Mouse (Mus musculus) intestine, embryonic 14.5 days (tissue): Measurements from ENCODE around the gene Crybb1. TPM values are rescaled to one million over a fixed set of nuclear protein-coding genes. Genes with fewer than 3 reads are reported as not detected.

Experiments
- ATAC-seq: fragments of 200-750 bp; cut with Nextera tagmentation; replicated peaks from 2 replicates; pipeline ENCODE4 v1.8.0; 2017; ENCODE audit warnings: low read depth, moderate number of reproducible peaks, moderate TSS enrichment, moderate library complexity; ENCODE audit not compliant: low FRiP score, low TSS enrichment
- DNase-seq: peaks from one replicate; pipeline ENCODE4 v3.0.0-alpha.2; 2018; ENCODE audit warnings: low spot score
- H3K27ac ChIP-seq: fragments of 300-500 bp; sonication (generic); 2 replicates; pipeline ENCODE4 v1.5.1; 2014; ENCODE audit warnings: low read depth, mild to moderate bottlenecking, control low read depth
- H3K27me3 ChIP-seq: fragments of 300-500 bp; sonication (generic); replicated peaks from 2 replicates; pipeline ENCODE4 v1.6.1; 2014; ENCODE audit warnings: low read length, control low read depth; ENCODE audit not compliant: control insufficient read depth, insufficient read depth
- H3K36me3 ChIP-seq: fragments of 300-500 bp; sonication (generic); 2 replicates; pipeline ENCODE4 v1.6.1; 2014; ENCODE audit warnings: low read length, control low read depth; ENCODE audit not compliant: control insufficient read depth, insufficient read depth
- H3K4me1 ChIP-seq: fragments of 300-500 bp; sonication (generic); replicated peaks from 2 replicates; pipeline ENCODE4 v1.6.1; 2014; ENCODE audit warnings: low read length, control low read depth, mixed read lengths; ENCODE audit not compliant: control insufficient read depth, insufficient read depth
- H3K4me2 ChIP-seq: fragments of 300-500 bp; sonication (generic); 2 replicates; pipeline ENCODE4 v1.6.1; 2014; ENCODE audit warnings: low read length
- H3K4me3 ChIP-seq: fragments of 300-500 bp; sonication (generic); 2 replicates; pipeline ENCODE4 v1.5.1; 2014; ENCODE audit warnings: low read depth, low read length, control low read depth, mixed read lengths
- H3K9ac ChIP-seq: fragments of 300-500 bp; sonication (generic); 2 replicates; pipeline ENCODE4 v1.6.1; 2014; ENCODE audit warnings: mild to moderate bottlenecking, low read length
- H3K9me3 ChIP-seq: fragments of 300-500 bp; sonication (generic); 2 replicates; pipeline ENCODE4 v1.6.1; 2016; ENCODE audit warnings: low read length, control low read depth; ENCODE audit not compliant: control insufficient read depth
- WGBS: fragments of 180-500 bp; shearing (Covaris S2); extraction: QIAGEN DNeasy Blood & Tissue Kit; methylation state at CpG from one replicate; pipeline ENCODE4 v1.1.7; 2014; 5-methylcytosine and 5-hydroxymethylcytosine counted together
- polyA plus RNA-seq: library from polyadenylated mRNA; unstranded; fragments of >200 nt; fragmentation: Nextera tagmentation; extraction: Ambion mirVana; gene quantifications from 2 replicates; pipeline ENCODE4 v1.2.1, GENCODE M21; 2014

Crybb1 gene
- polyA plus RNA-seq, 1 experiment from 2014 or later = 3.3 TPM

- WGBS = 53% methylated on average over 9 of the region's 9 CpGs
- 0 out of 2 replicates have a peak, but pooled peaks have one; percentile 14 for ATAC-seq
- DNase-seq = no peak
- Histone ChIP-seq H3K36me3 (no peaks in the 10 kb centered on the region), H3K9ac (no peak overlapping the region), H3K4me3 (no peak overlapping the region), H3K9me3 (no peaks in the 10 kb centered on the region), H3K4me2 (0 out of 2 replicates have a peak overlapping the region, but pooled peaks have one; percentile 22), H3K4me1 (no peaks in the 10 kb centered on the region), H3K27ac (no peak overlapping the region), H3K27me3 (peaks cover 11% of the 10 kb centered on the region)
Observed at GRCm38 (mm10) chr5:112266011-112266777, 10.6 kb downstream of the Crybb1 start.

DNA sequence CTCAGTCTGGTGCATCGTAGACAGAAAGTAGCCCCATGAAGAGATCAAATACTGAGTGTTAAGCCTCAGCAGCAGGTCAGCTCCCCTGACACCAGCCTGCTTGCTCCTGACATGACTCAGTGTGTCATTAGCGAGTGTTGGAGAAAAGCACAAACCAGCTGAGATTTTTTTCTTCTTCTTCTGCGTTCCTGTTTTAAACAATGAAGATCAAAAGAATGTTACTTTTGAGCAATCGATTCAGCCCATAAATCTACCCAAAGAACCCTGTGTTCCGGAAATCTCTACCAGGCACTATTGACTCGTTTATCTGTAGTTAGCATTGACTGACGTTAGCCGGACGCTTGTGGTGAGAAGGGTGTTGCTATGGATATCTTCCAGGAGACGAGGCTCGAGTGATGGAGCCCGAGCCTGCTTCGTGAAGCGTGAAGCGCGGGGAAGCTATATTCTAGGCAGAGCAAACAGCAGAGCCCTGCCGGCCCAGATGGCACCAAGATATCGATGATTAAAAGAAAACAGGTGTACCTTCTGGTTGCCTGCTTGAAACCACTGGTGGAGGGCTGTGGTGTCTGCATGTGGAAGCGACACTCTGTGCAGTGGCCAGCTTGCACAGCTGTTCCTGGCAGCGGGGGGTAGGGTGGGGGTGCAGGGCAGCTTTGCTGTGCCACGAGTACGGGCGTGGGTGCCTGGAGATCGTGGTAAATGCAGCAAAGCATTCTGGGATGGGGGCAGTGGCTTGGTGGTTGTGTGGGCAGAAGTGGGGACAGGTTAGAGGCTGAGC, 15.3 kb downstream of the Crybb1 start:
- 53% methylated on average over 24 of the region's 24 CpGs for WGBS
- H3K4me1 ChIP-seq = no peaks in the 10 kb centered on the region
- no peak for ATAC-seq
- H3K9ac ChIP-seq = no peak overlapping the region
- H3K27me3 ChIP-seq = peaks cover 11% of the 10 kb centered on the region
- H3K27ac ChIP-seq = no peak overlapping the region
- no peak for DNase-seq
- H3K4me3 ChIP-seq = no peak overlapping the region
- no peak overlapping the region for H3K4me2 ChIP-seq
- H3K36me3 ChIP-seq = no peaks in the 10 kb centered on the region
- no peaks in the 10 kb centered on the region for H3K9me3 ChIP-seq

- H3K27ac ChIP-seq = no peak overlapping the region
Observed at GRCm38 (mm10) chr5:112272934-112273333, 17.3 kb downstream of the Crybb1 start.

DNA sequence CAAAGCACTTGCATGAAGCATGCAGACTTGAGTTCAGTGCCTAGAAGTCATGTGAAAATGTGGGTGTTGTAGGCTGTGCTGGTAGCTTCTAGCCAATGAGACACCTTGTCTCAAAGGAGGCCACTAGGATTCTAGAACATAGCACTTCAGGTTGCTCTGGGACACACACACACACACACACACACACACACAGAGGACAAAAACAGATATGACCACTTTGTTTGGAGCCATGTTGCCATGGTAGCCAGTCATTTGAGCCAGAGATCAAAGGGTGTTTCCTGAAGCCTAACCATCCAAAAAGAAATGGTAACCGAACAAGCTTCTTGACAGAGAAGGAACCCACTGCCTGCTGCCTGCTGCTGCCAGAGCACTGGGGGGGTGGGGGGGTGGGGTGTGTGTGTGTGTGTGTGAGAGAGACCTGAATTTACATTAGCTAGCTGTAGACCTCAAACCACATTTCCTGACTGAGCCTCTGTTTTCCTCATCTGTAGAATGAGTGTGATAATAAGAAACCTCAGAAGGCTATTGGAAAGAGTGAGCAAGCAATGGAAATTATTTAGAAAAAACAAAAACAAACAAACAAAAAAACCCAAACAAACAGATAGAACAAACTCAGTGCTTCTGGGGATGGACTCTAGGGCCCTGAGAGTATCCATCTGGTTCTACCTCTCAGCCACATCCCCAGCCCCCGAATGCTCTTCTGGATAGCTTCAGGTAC, 18.3 kb downstream of the Crybb1 start:
- Histone ChIP-seq H3K9ac (no peak overlapping the region), H3K27ac (no peak overlapping the region), H3K4me2 (no peak overlapping the region), H3K4me1 (peaks cover 16% of the 10 kb centered on the region), H3K4me3 (no peak overlapping the region), H3K36me3 (no peaks in the 10 kb centered on the region), H3K27me3 (peaks cover 4% of the 10 kb centered on the region; the same call in 1 of the 2 replicates), H3K9me3 (no peaks in the 10 kb centered on the region)
- ATAC-seq (no peak), DNase-seq (no peak)
- WGBS = 47% methylated on average over 2 of the region's 2 CpGs

More at GRCm38 (mm10) chr5:112272934-112273333, 17.3 kb downstream of the Crybb1 start:
- no peak for DNase-seq
- Histone ChIP-seq H3K9me3 (no peaks in the 10 kb centered on the region), H3K36me3 (no peaks in the 10 kb centered on the region), H3K4me1 (peaks cover 11% of the 10 kb centered on the region), H3K4me3 (no peak overlapping the region), H3K27me3 (peaks cover 9% of the 10 kb centered on the region; the same call in 1 of the 2 replicates), H3K4me2 (no peak overlapping the region), H3K9ac (no peak overlapping the region)
- 60% methylated on average over 2 of the region's 2 CpGs for WGBS
- no peak for ATAC-seq

DNA sequence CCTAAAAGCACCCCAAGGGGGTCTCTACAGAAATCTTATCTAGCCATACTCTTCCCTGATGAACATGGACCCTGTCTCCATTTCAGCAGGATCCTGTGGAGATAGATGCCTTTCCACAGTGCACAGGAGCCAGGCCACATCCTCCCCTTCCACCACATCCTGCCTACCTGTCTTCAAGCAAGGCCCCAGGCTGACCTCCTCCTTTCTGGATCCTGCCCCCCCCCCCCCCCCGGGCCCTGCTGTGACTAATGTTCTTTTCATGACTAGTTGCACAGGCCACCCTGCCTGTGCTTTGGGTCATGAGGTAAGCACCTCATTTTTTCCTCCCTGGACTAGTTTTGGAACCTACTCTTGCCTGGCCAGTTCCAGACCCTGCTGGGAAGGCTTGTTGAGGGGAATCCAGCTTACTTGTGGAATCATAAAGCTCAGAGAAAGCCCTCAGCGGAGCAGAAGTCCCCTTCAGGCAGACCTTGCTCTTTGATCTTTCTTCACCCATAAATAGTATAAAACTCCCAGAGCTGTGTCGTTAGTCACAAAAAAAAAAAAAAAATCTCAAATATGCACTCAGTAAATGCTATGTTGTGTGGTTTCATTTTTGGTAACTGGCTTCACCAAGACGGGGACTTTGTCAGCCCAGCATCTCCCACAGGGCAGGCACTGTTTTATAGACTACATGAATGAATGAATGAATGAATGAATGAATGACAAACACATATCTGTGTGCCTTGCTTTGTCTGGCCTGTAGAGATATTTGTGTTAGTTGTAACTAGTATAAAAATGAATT, 19.6 kb downstream of the Crybb1 start:
- Histone ChIP-seq H3K9me3 (no peaks in the 10 kb centered on the region), H3K4me3 (peak overlapping the region; percentile 72), H3K27me3 (no peaks in the 10 kb centered on the region), H3K4me2 (peak overlapping the region; percentile 57), H3K36me3 (no peaks in the 10 kb centered on the region), H3K27ac (no peak overlapping the region), H3K4me1 (peaks cover 24% of the 10 kb centered on the region), H3K9ac (no peak overlapping the region)
- 50% methylated on average over 4 of the region's 4 CpGs for WGBS
- ATAC-seq (no peak), DNase-seq (no peak)

DNA sequence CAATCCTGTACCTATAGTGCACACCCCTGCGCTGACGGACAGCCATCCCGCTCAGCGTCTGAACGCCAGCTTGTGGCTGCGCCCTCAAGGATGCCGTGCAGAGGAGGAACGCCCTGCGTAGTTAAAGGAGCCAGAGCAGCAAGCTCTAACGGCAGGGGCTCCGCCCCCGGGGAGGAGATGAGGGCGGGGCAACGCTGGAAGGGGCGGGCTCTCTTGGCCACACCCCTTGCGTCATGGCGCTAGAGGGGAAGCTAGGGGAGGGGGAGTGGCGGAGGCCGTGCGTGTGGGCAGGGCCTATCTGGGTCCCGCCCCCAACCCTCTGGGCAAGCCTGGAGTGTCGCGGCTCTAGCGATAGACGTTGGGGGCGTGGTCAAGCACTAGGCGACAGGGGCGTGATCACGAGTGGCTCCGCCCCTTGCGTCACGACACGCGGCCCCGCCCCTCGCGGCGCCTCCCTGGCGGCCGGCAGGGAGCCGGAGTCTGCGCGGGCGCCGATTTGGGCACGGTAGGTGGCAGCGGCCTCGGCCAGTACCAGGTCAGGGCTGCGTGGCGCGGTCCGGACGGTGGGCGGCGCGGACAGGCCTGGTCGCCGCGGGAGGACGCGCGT, 20.8 kb downstream of the Crybb1 start, which contains the start of gene Tpst2:
Tpst2 (plus strand) TSS at position 425 of the 607 bp plus-strand sequence.
- H3K27me3 ChIP-seq = no peaks in the 10 kb centered on the region
- H3K4me2 ChIP-seq = peak within 1 kb of the TSS; percentile 84
- no peaks in the 10 kb centered on the region for H3K9me3 ChIP-seq
- WGBS = under 1% methylated on average over 57 of the region's 62 CpGs
- H3K4me3 ChIP-seq = peak within 1 kb of the TSS; percentile 72
- peak within 1 kb of the TSS; percentile 51 for H3K27ac ChIP-seq
- H3K9ac ChIP-seq = peak within 1 kb of the TSS; percentile 80
- H3K36me3 ChIP-seq = no peaks in the 10 kb centered on the region
- DNase-seq (peak; percentile 100), ATAC-seq (peak; percentile 96)
- H3K4me1 ChIP-seq = peaks cover 24% of the 10 kb centered on the region

DNA sequence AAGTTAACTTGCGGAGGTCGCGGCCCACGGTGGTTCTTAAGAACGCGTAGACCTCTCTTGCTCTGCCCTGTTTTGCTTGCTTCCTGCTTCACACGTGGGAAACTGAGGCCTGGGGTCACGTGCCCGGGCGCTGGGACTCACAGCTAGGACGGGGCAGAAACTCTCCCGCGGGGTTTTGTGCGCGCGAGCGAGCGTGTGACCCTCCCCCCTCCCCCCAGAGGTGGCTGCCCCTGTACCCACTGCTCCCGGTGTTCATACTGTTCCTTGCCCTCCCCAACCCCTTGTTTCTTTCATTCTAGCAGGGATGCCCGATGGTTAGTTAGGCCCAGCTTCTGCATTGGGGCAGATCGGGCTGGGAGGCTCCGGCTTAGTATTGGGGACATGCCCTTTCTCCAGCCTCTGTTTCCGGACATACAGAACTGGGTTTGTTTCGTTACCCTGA, 21.3 kb downstream of the Crybb1 start:
- Histone ChIP-seq H3K9ac (peak overlapping the region; percentile 80), H3K9me3 (no peaks in the 10 kb centered on the region), H3K4me2 (peak overlapping the region; percentile 84), H3K27ac (peak overlapping the region; percentile 51), H3K27me3 (no peaks in the 10 kb centered on the region), H3K36me3 (no peaks in the 10 kb centered on the region), H3K4me3 (peak overlapping the region; percentile 72), H3K4me1 (peaks cover 24% of the 10 kb centered on the region)
- DNase-seq = no peak
- ATAC-seq = no peak
- 0% methylated on average over 24 of the region's 24 CpGs for WGBS
